Mouse (Mus musculus) hindbrain, postnatal 0 days (tissue): ENCODE measurements around the gene Zfp831. TPM values are rescaled to one million over a fixed set of nuclear protein-coding genes. Genes with fewer than 3 reads are reported as not detected.

Experiments
- ATAC-seq: fragments of 200-750 bp; cut with Nextera tagmentation; 2 replicates; pipeline ENCODE4 v1.8.0; 2017; ENCODE audit warnings: mild to moderate bottlenecking, moderate TSS enrichment, moderate library complexity
- DNase-seq: peaks from one replicate; pipeline ENCODE4 v3.0.0-alpha.2; 2015; ENCODE audit warnings: low spot score
- H3K27ac ChIP-seq: fragments of 300-500 bp; sonication (generic); 2 replicates; pipeline ENCODE4 v1.5.1; 2014; ENCODE audit warnings: mild to moderate bottlenecking
- H3K27me3 ChIP-seq: fragments of 300-500 bp; sonication (generic); 2 replicates; pipeline ENCODE4 v1.6.1; 2014; ENCODE audit warnings: low read length, mixed read lengths; ENCODE audit not compliant: insufficient read depth
- H3K36me3 ChIP-seq: fragments of 300-500 bp; sonication (generic); 2 replicates; pipeline ENCODE4 v1.6.1; 2014; ENCODE audit warnings: low read length, mixed read lengths; ENCODE audit not compliant: insufficient read depth
- H3K4me1 ChIP-seq: fragments of 300-500 bp; sonication (generic); 2 replicates; pipeline ENCODE4 v1.6.1; 2014; ENCODE audit warnings: antibody characterized with exemption, low read length, mixed read lengths; ENCODE audit not compliant: insufficient read depth
- H3K4me2 ChIP-seq: fragments of 300-500 bp; sonication (generic); 2 replicates; pipeline ENCODE4 v1.6.1; 2014; ENCODE audit warnings: low read depth, mild to moderate bottlenecking, low read length, moderate library complexity, mixed read lengths
- H3K4me3 ChIP-seq: fragments of 300-500 bp; sonication (generic); 2 replicates; pipeline ENCODE4 v1.5.1; 2014; ENCODE audit warnings: low read length
- H3K9ac ChIP-seq: fragments of 300-500 bp; sonication (generic); replicated peaks from 2 replicates; pipeline ENCODE4 v1.6.1; 2014; ENCODE audit warnings: mild to moderate bottlenecking, low read length, moderate library complexity, mixed read lengths
- H3K9me3 ChIP-seq: fragments of 300-500 bp; sonication (generic); 2 replicates; pipeline ENCODE4 v1.6.1; 2016; ENCODE audit warnings: low read length, mixed read lengths
- CTCF ChIP-seq: IDR thresholded peaks from 2 replicates; pipeline ENCODE4 v1.5.1; 2016; ENCODE audit warnings: antibody characterized with exemption, control low read depth, low read depth
- WGBS: fragments of 180-500 bp; shearing (Covaris S2); extraction: QIAGEN DNeasy Blood & Tissue Kit; methylation state at CpG from one replicate; pipeline ENCODE4 v1.1.7; 2014; 5-methylcytosine and 5-hydroxymethylcytosine counted together
- polyA plus RNA-seq: library from polyadenylated mRNA; unstranded; fragments of >200 nt; fragmentation: Nextera tagmentation; extraction: Ambion mirVana; gene quantifications from 2 replicates; pipeline ENCODE4 v1.2.1, GENCODE M21; 2015
- total RNA-seq: library from RNA; depleted of rRNA; stranded (reverse); fragments of >200 nt; gene quantifications from 2 replicates; pipeline ENCODE4 v1.2.3, GENCODE M21; 2014

Gene Zfp831
- total and polyA plus RNA-seq, 2 experiments from 2014 or later, result 0.05 TPM; not detected in 1

GRCm38 (mm10) chr2:174661436-174662171 lies 18.3 kb downstream of the Zfp831 start:
- no peak for TF ChIP-seq CTCF
- WGBS, result 50% methylated on average over 7 of the region's 7 CpGs
- ATAC-seq (no peak), DNase-seq (no peak)
- Histone ChIP-seq H3K27ac (no peak overlapping the region), H3K27me3 (no peaks in the 10 kb centered on the region), H3K9ac (no peak overlapping the region), H3K4me1 (no peaks in the 10 kb centered on the region), H3K36me3 (no peaks in the 10 kb centered on the region), H3K9me3 (no peaks in the 10 kb centered on the region), H3K4me2 (no peak overlapping the region), H3K4me3 (no peak overlapping the region)

DNA sequence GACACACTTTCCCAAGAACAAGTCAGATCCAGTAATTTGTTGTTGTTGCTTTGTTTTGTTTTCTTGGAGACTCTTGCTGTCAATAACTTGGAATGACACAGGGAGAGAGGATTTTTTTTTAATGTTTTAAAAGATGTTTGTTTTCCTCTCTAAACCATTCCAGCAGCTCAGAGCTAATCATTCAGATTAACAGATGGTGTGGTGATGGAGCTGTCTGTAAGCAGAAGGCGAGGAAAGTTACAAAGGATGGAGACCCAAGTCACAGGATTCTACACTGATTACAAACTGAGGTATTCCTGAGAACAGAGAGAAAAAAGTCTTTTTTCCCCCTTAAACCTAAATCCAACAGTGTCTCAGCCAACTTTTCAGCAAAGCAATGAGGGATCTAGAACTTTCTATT lies 19.3 kb downstream of the Zfp831 start:
- ATAC-seq, result no peak
- no peaks in the 10 kb centered on the region for H3K4me1 ChIP-seq
- H3K4me3 ChIP-seq, result no peak overlapping the region
- WGBS, result 74% methylated on average over 1 of the region's 1 CpGs
- H3K9ac ChIP-seq, result no peak overlapping the region
- TF ChIP-seq CTCF, result no peak
- H3K36me3 ChIP-seq, result no peaks in the 10 kb centered on the region
- H3K9me3 ChIP-seq, result no peaks in the 10 kb centered on the region
- H3K4me2 ChIP-seq, result no peak overlapping the region
- no peak for DNase-seq
- H3K27ac ChIP-seq, result no peak overlapping the region
- no peaks in the 10 kb centered on the region for H3K27me3 ChIP-seq

DNA sequence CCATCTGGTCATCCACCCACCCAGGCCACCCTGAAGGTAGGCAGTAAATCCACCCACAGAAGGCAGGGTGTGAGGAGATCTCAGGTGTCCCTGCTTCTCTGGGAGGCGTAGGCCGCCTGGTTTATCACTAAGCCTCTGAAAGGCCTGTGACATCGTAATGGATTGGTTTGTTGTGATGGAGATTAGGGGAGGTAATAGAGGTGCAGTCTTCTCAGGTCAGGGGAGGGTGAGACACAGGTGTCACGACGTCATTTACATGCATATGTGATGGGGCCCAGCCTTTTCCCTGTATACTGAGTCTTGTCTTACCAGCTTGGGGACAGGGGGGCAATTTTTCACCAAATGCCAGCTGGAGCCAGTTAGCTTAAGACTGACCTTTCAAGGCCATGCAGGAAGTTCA lies 22.1 kb downstream of the Zfp831 start:
- no peaks in the 10 kb centered on the region for H3K27me3 ChIP-seq
- no peaks in the 10 kb centered on the region for H3K9me3 ChIP-seq
- H3K4me3 ChIP-seq, result no peak overlapping the region
- no peak overlapping the region for H3K9ac ChIP-seq
- no peaks in the 10 kb centered on the region for H3K4me1 ChIP-seq
- no peak overlapping the region for H3K27ac ChIP-seq
- no peak for TF ChIP-seq CTCF
- ATAC-seq (no peak), DNase-seq (no peak)
- 61% methylated on average over 5 of the region's 5 CpGs for WGBS
- H3K4me2 ChIP-seq, result no peak overlapping the region
- H3K36me3 ChIP-seq, result no peaks in the 10 kb centered on the region

DNA sequence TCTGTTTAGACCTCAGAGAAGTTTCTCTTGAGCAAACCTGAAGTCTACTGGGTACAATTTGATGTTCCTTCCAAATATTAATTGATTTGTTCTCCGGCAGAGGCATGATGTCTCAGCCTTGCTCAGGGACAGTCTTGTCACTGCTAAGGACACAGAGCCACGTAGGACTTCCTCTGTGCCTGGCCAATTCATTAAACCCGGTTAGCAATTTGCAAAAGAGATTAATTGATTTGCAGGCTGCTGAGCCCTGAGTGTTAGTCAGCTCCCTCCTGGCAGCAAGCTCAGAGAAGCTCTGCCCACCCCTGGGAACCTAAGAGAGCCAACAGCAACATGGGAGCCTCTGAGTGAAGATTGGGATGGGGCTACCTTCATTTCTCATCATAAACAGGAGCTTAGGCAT lies 25.5 kb downstream of the Zfp831 start:
- ATAC-seq, result no peak

DNA sequence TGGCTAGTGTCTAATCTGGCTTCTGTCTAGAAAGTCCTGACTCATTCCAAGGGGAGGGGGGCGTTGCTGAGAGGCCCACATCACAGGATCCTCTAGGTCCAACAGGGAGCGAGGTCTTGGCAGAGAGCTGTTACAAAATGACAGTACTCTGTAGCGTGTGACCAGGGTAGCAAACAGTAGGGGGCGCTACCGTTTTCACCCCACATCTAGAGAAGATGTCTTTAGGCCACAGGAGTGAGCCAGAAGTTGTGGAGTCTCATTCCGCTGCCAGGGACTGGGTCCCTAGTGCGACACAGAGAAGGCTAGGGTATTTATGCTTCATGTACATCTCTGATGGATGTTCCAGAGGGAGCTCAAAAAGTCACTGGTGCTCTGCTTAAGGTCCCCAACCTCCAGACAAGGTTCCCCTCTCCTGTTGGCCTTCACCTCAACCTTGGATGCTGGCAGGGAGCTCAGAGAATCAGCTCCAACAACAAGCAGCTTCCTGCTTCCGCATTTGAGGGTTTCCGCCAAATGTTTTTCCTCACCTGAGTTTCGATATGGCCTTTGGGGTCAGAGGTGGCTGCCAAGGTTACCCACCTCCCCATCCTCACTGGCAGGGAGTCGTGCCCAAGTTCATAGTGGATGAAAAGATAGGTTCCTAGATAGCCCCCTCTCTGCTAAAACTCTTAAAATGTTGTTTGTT lies 29.3 kb downstream of the Zfp831 start:
- ATAC-seq (no peak), DNase-seq (no peak)
- no peak overlapping the region for H3K27ac ChIP-seq
- no peaks in the 10 kb centered on the region for H3K4me1 ChIP-seq
- WGBS, result 33% methylated on average over 11 of the region's 11 CpGs
- H3K4me2 ChIP-seq, result peak overlapping the region; percentile 74
- no peak overlapping the region for H3K9ac ChIP-seq
- TF ChIP-seq CTCF, result peak; percentile 55
- H3K4me3 ChIP-seq, result no peak overlapping the region
- no peaks in the 10 kb centered on the region for H3K9me3 ChIP-seq
- no peaks in the 10 kb centered on the region for H3K36me3 ChIP-seq
- H3K27me3 ChIP-seq, result no peaks in the 10 kb centered on the region

More for the DNA sequence above, 25.5 kb downstream of the Zfp831 start:
- Histone ChIP-seq H3K36me3 (no peaks in the 10 kb centered on the region), H3K4me3 (no peak overlapping the region), H3K4me1 (no peaks in the 10 kb centered on the region), H3K4me2 (no peak overlapping the region), H3K9ac (no peak overlapping the region), H3K27me3 (no peaks in the 10 kb centered on the region), H3K9me3 (no peaks in the 10 kb centered on the region), H3K27ac (no peak overlapping the region)
- DNase-seq, result no peak
- 41% methylated on average over 3 of the region's 3 CpGs for WGBS
- no peak for TF ChIP-seq CTCF

GRCm38 (mm10) chr2:174673592-174674286 lies 30.4 kb downstream of the Zfp831 start:
- H3K4me3 ChIP-seq, result peak overlapping the region; percentile 41

More at GRCm38 (mm10) chr2:174673592-174674286, 30.4 kb downstream of the Zfp831 start:
- Histone ChIP-seq H3K9me3 (no peaks in the 10 kb centered on the region), H3K9ac (peak overlapping the region; percentile 52), H3K27me3 (no peaks in the 10 kb centered on the region), H3K36me3 (no peaks in the 10 kb centered on the region), H3K4me2 (peak overlapping the region; percentile 74), H3K4me1 (no peaks in the 10 kb centered on the region), H3K27ac (peak overlapping the region; percentile 41; the same call in 1 of the 2 replicates)
- under 1% methylated on average over 25 of the region's 25 CpGs for WGBS
- ATAC-seq (peak; percentile 85), DNase-seq (peak; percentile 96)
- TF ChIP-seq CTCF, result peak; percentile 87
